ENCODE assay signal across 9 mouse cellular contexts in the genomic region with DNA sequence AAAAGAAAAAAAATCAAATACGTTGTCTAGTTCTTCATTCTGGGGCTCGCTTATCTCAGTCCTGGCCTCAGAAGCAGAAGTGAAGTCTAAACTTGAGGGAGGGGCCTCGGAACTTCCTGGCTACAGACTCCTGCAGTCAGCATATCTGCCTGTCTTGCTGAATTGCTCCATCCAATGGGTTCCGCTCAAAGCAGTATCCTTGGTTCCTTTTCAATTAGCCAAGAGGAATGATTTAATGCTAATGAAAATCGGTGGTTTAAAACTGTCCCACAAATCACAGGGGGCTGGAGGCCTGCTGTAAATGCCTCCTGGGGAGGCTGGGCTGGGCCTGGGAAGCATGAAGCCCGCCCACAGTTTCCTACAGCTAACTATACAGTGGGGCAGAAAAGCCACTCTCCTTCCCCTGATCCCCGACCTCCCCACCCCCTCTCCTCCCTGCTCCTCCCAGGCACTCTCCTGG. TPM values are rescaled to one million over a fixed set of nuclear protein-coding genes. Genes with fewer than 3 reads are reported as not detected.
DNase-seq lines count a peak whose midpoint lies in the region; ATAC-seq and TF ChIP-seq lines count a peak whose summit lies in the region.
"Had no signal": no experiment of that assay in that cellular context is flagged by ENCODE, and none has a peak within 500 bp of the region (broad histone marks: within the 10 kb centered on the region; RNA-seq: fewer than 3 reads in every experiment).

No protein-coding gene starts in this region.

- no peak for TF ChIP-seq EP300 in heart, adult 2 months (IDR thresholded peaks at IDR 0.05; ENCODE audit: insufficient read depth, low read depth, low read length)

- H3K4me3 ChIP-seq in heart, adult 2 months: no peak overlapping the region
- H3K4me3 ChIP-seq in C2C12 (ENCODE audit: insufficient read depth, poor library complexity, severe bottlenecking): no peak overlapping the region

- DNase-seq in heart, adult 2 months: peak in 1 of 2 experiments; percentile 65
- no peak for DNase-seq in heart, postnatal 4 days
- DNase-seq in heart, adult 9 months (ENCODE audit: low spot score in 2 of 2): peak; percentile 57 to 59
- peak; percentile 41 for DNase-seq in lung, postnatal 10 days
- DNase-seq in urinary bladder, postnatal 36 days (ENCODE audit: low spot score in 2 of 2): no peak
- DNase-seq in left cerebral cortex, postnatal 4 days: no peak

- intact Hi-C loops in heart, adult 2 months (cut with DNase I): no loop called here
- intact Hi-C loops in left cerebral cortex, postnatal 4 days (cut with DNase I): no loop called here

- peaks cover 32% of the 10 kb centered on the region for H3K79me3 ChIP-seq in C2C12 (ENCODE audit: low read depth)

- TF ChIP-seq CTCF in heart, adult 2 months (IDR thresholded peaks at IDR 0.05): no peak
- no peak for TF ChIP-seq CTCF in C2C12 (IDR thresholded peaks at IDR 0.05; ENCODE audit: control insufficient read depth, insufficient read depth, insufficient read length)

- no peak for ATAC-seq in activated CD4-positive, CD25-positive, alpha-beta regulatory T cell, adult 4 months

- no peaks in the 10 kb centered on the region; the same call in 1 of the 2 replicates for H3K36me3 ChIP-seq in heart, adult 2 months (ENCODE audit: control insufficient read depth, insufficient read depth, low read length)
- peaks cover 16% of the 10 kb centered on the region for H3K36me3 ChIP-seq in C2C12 (ENCODE audit: control insufficient read depth, insufficient read depth)

- WGBS in heart, adult 2 months: 30% methylated on average over 7 of the region's 7 CpGs

- H3K4me1 ChIP-seq in heart, adult 2 months (ENCODE audit: control insufficient read depth, insufficient read depth, low read length): peaks cover 10% of the 10 kb centered on the region

- no peaks in the 10 kb centered on the region for H3K79me2 ChIP-seq in heart, adult 2 months (replicated peaks; ENCODE audit: control insufficient read depth, insufficient read depth, low read length)
- H3K79me2 ChIP-seq in C2C12 (ENCODE audit: control insufficient read depth, insufficient read depth): peaks cover 92% of the 10 kb centered on the region

- TF ChIP-seq POLR2A in heart, adult 2 months (IDR thresholded peaks at IDR 0.05; ENCODE audit: insufficient read depth, low read depth, low read length): no peak

- H3ac ChIP-seq in C2C12 (ENCODE audit: control insufficient read depth, insufficient read length, low read depth): peak overlapping the region; percentile 9

- no peaks in the 10 kb centered on the region for H3K27me3 ChIP-seq in heart, adult 2 months (ENCODE audit: control insufficient read depth, insufficient read depth, low read length)
- no peaks in the 10 kb centered on the region for H3K27me3 ChIP-seq in C2C12 (ENCODE audit: control insufficient read depth, insufficient read depth, insufficient read length)

- no peak overlapping the region for H3K9ac ChIP-seq in heart, adult 2 months (ENCODE audit: low read depth, low read length)
- H3K9ac ChIP-seq: liver, embryonic 14.5 days had no signal

- peak overlapping the region; percentile 18; the same call in 1 of the 2 replicates for H3K27ac ChIP-seq in heart, adult 2 months
- H3K27ac ChIP-seq: liver, embryonic 14.5 days had no signal

TF ChIP-seq in C2C12, 6 proteins besides CTCF, POLR2A, EP300 and RAD21:
- TF ChIP-seq USF1 (IDR thresholded peaks at IDR 0.05; ENCODE audit: low read depth) (no peak), FOSL1 (IDR thresholded peaks at IDR 0.05; ENCODE audit: insufficient read depth, low read length, poor library complexity, severe bottlenecking) (no peak), MAX (IDR thresholded peaks at IDR 0.05) (no peak), MYOG (IDR thresholded peaks at IDR 0.05; ENCODE audit: control insufficient read depth, extremely low read depth, insufficient read length) (no peak), MYOD1 (IDR thresholded peaks at IDR 0.05; ENCODE audit: control insufficient read depth, insufficient read length, low read depth) (no peak), CEBPB (IDR thresholded peaks at IDR 0.05; ENCODE audit: low read depth) (no peak)
TF ChIP-seq in C2C12: peak in this region for 0.

RNA-seq across cellular contexts. Expression of a gene that starts 12.9 kb away (rescaled TPM):
- total RNA-seq in heart, adult 2 months (2021): 10 to 100 TPM; 19.1 to 20.7 TPM
- 15.2 and 16.8 TPM in 2 replicates for polyA plus RNA-seq in heart, adult 2 months (2012; rRNA removed)
- total RNA-seq in heart, postnatal 4 days (2021): 10 to 100 TPM; 53.9 to 54.8 TPM
- polyA plus RNA-seq in C2C12 (2012; fragmentation: generic; extraction: Trizol): 22.2 TPM
- polyA plus RNA-seq in activated CD4-positive, CD25-positive, alpha-beta regulatory T cell, adult 4 months (2017; shearing (Covaris generic)): under 1 TPM; 0.22 to 0.61 TPM
- total RNA-seq in left cerebral cortex, postnatal 4 days (2021): 100 to 1,000 TPM; 232 to 237 TPM

Comparison
In these comparisons a context has a peak if more than half of its experiments do, and no peak if none do; other contexts are left out.
1. DNase-seq: peak in heart, adult 9 months (2 of 2) and lung, postnatal 10 days (single experiment); none in heart, postnatal 4 days (single experiment), urinary bladder, postnatal 36 days (0 of 2) and left cerebral cortex, postnatal 4 days (single experiment).
2. RNA of a gene that starts 12.9 kb away (total RNA-seq): 232 to 237 TPM in left cerebral cortex, postnatal 4 days; 53.9 to 54.8 TPM in heart, postnatal 4 days and 19.1 to 20.7 TPM in heart, adult 2 months; every median in the first group is over 4 times any median in the second.